Mouse (Mus musculus) thymus, adult 2 months (tissue): Measurements from ENCODE around the gene Gsdmc3. TPM values are rescaled to one million over a fixed set of nuclear protein-coding genes. Genes with fewer than 3 reads are reported as not detected.
"Not testable (repeated sequence)": the region's sequence is repeated elsewhere in the genome, so short reads cannot be mapped to it uniquely, and the experiment has no call there.

ENCODE experiments used
- DNase-seq: peaks from one replicate; pipeline ENCODE4 v3.0.0; 2021
- H3K27ac ChIP-seq: fragments of 200-500 bp; 2 replicates; pipeline ENCODE4 v1.5.1; 2012; ENCODE audit warnings: low read length, control low read depth; ENCODE audit not compliant: control insufficient read depth, insufficient read depth
- H3K27me3 ChIP-seq: fragments of 200-500 bp; 2 replicates; pipeline ENCODE4 v1.6.1; 2012; ENCODE audit warnings: mild to moderate bottlenecking, low read length, moderate library complexity, mixed read lengths; ENCODE audit not compliant: control insufficient read depth, insufficient read depth
- H3K36me3 ChIP-seq: fragments of 200-500 bp; 2 replicates; pipeline ENCODE4 v1.6.1; 2012; ENCODE audit warnings: mild to moderate bottlenecking, low read length, moderate library complexity; ENCODE audit not compliant: control insufficient read depth, insufficient read depth
- H3K4me1 ChIP-seq: fragments of 200-500 bp; replicated peaks from 2 replicates; pipeline ENCODE4 v1.6.1; 2012; ENCODE audit warnings: low read length; ENCODE audit not compliant: control insufficient read depth, insufficient read depth
- H3K4me3 ChIP-seq: fragments of 200-500 bp; 2 replicates; pipeline ENCODE4 v1.5.1; 2012; ENCODE audit warnings: mild to moderate bottlenecking, low read length, control low read depth, moderate library complexity; ENCODE audit not compliant: control insufficient read depth, insufficient read depth
- WGBS: fragments of 180-500 bp; shearing (Covaris S2); methylation state at CpG from one replicate; pipeline ENCODE4 v1.1.7; 2018; 5-methylcytosine and 5-hydroxymethylcytosine counted together
- polyA plus RNA-seq: library from polyadenylated mRNA; depleted of rRNA; stranded (reverse); fragments of >200 nt; gene quantifications from 2 replicates; pipeline ENCODE4 v1.2.3, GENCODE M21; 2012; rRNA removed

Gsdmc3 gene
- polyA plus RNA-seq, 1 experiment: 0.26 TPM

GRCm38 (mm10) chr15:63876160-63876559 is 2.2 kb downstream of the Gsdmc3 start:
- not testable (repeated sequence) for H3K27ac ChIP-seq, H3K27me3 ChIP-seq, DNase-seq, H3K4me3 ChIP-seq, H3K4me1 ChIP-seq, H3K36me3 ChIP-seq

GRCm38 (mm10) chr15:63861965-63862364 is 16.4 kb downstream of the Gsdmc3 start:
- DNase-seq: peak; percentile 11
- H3K27ac ChIP-seq, H3K4me1 ChIP-seq, H3K27me3 ChIP-seq, H3K4me3 ChIP-seq, H3K36me3 ChIP-seq: not testable (repeated sequence)
- 51% methylated on average over 5 of the region's 5 CpGs for WGBS

Other genes starting within 250 kb of the Gsdmc3 start
- gene Gsdmc2, start 33.4 kb downstream of the Gsdmc3 start, polyA plus RNA-seq: 0.26 and 0.38 TPM in 2 replicates
- gene Gsdmc4, start 33.7 kb upstream of the Gsdmc3 start, polyA plus RNA-seq: 0.45 and 0.57 TPM in 2 replicates
- 82.3 and 128 TPM in 2 replicates for gene Fam49b, start 181.9 kb upstream of the Gsdmc3 start, polyA plus RNA-seq